Mouse (Mus musculus) kidney, embryonic 14.5 days (tissue): ENCODE results near the gene Plpp3. TPM values are rescaled to one million over a fixed set of nuclear protein-coding genes. Genes with fewer than 3 reads are reported as not detected.
A peak's percentile ranks its signal among the peaks of the same experiment; 100 is the strongest.

Experiments
- ATAC-seq: fragments of 200-750 bp; cut with Nextera tagmentation; 2 replicates; pipeline ENCODE4 v1.8.0; 2017; ENCODE audit warnings: moderate number of reproducible peaks, mild to moderate bottlenecking, moderate TSS enrichment, moderate library complexity; ENCODE audit not compliant: low FRiP score, low TSS enrichment
- H3K27ac ChIP-seq: fragments of 300-500 bp; sonication (generic); 2 replicates; pipeline ENCODE4 v1.5.1; 2014; ENCODE audit warnings: low read depth, mild to moderate bottlenecking, low read length, moderate library complexity, mixed read lengths
- H3K27me3 ChIP-seq: fragments of 300-500 bp; sonication (generic); 2 replicates; pipeline ENCODE4 v1.6.1; 2014; ENCODE audit warnings: mild to moderate bottlenecking, low read length; ENCODE audit not compliant: control insufficient read depth, insufficient read depth
- H3K36me3 ChIP-seq: fragments of 300-500 bp; sonication (generic); 2 replicates; pipeline ENCODE4 v1.6.1; 2014; ENCODE audit warnings: low read length, mixed read lengths; ENCODE audit not compliant: control insufficient read depth, insufficient read depth
- H3K4me1 ChIP-seq: fragments of 300-500 bp; sonication (generic); 2 replicates; pipeline ENCODE4 v1.6.1; 2014; ENCODE audit warnings: low read length, mixed read lengths; ENCODE audit not compliant: control insufficient read depth, insufficient read depth
- H3K4me2 ChIP-seq: fragments of 300-500 bp; sonication (generic); replicated peaks from 2 replicates; pipeline ENCODE4 v1.6.1; 2014; ENCODE audit warnings: low read depth, mild to moderate bottlenecking, low read length
- H3K4me3 ChIP-seq: fragments of 300-500 bp; sonication (generic); 2 replicates; pipeline ENCODE4 v1.5.1; 2014; ENCODE audit warnings: mild to moderate bottlenecking, low read length
- H3K9ac ChIP-seq: fragments of 300-500 bp; sonication (generic); 2 replicates; pipeline ENCODE4 v1.6.1; 2014; ENCODE audit warnings: low read depth, mild to moderate bottlenecking, low read length, moderate library complexity
- H3K9me3 ChIP-seq: fragments of 300-500 bp; sonication (generic); 2 replicates; pipeline ENCODE4 v1.6.1; 2016; ENCODE audit warnings: low read length; ENCODE audit not compliant: control insufficient read depth
- WGBS: fragments of 180-500 bp; shearing (Covaris S2); extraction: QIAGEN DNeasy Blood & Tissue Kit; methylation state at CpG from one replicate; pipeline ENCODE4 v1.1.7; 2014; 5-methylcytosine and 5-hydroxymethylcytosine counted together
- polyA plus RNA-seq: library from polyadenylated mRNA; unstranded; fragments of >200 nt; fragmentation: Nextera tagmentation; extraction: Ambion mirVana; gene quantifications from 2 replicates; pipeline ENCODE4 v1.2.1, GENCODE M21; 2014

Gene Plpp3
- polyA plus RNA-seq, 1 experiment from 2014 or later, result 53.0 TPM

- no peak overlapping the region for H3K9ac ChIP-seq
- 88% methylated on average over 2 of the region's 2 CpGs for WGBS
- ATAC-seq, result no peak
- H3K4me3 ChIP-seq, result no peak overlapping the region
- no peak overlapping the region for H3K4me2 ChIP-seq
- H3K4me1 ChIP-seq, result peaks cover 38% of the 10 kb centered on the region
- H3K9me3 ChIP-seq, result no peaks in the 10 kb centered on the region
- no peak overlapping the region for H3K27ac ChIP-seq
- peaks cover 8% of the 10 kb centered on the region; the same call in 1 of the 2 replicates for H3K36me3 ChIP-seq
- no peaks in the 10 kb centered on the region for H3K27me3 ChIP-seq
These were observed 46.2 kb downstream of the Plpp3 start for GRCm38 (mm10) chr4:105203303-105203761.

GRCm38 (mm10) chr4:105204071-105204470 is 46.9 kb downstream of the Plpp3 start:
- Histone ChIP-seq H3K36me3 (peaks cover 8% of the 10 kb centered on the region), H3K27ac (no peak overlapping the region)

GRCm38 (mm10) chr4:105205045-105205851 is 48.1 kb downstream of the Plpp3 start:
- WGBS, result 19% methylated on average over 15 of the region's 15 CpGs
- H3K36me3 ChIP-seq, result peaks cover 12% of the 10 kb centered on the region
- peak overlapping the region; percentile 3; the same call in 1 of the 2 replicates for H3K4me2 ChIP-seq
- ATAC-seq, result peak; percentile 74
- H3K4me3 ChIP-seq, result no peak overlapping the region
- H3K9ac ChIP-seq, result peak overlapping the region; percentile 13; the same call in 1 of the 2 replicates
- peaks cover 38% of the 10 kb centered on the region for H3K4me1 ChIP-seq
- no peaks in the 10 kb centered on the region for H3K27me3 ChIP-seq
- H3K27ac ChIP-seq, result peak overlapping the region; percentile 61
- H3K9me3 ChIP-seq, result no peaks in the 10 kb centered on the region

More at GRCm38 (mm10) chr4:105204071-105204470, 46.9 kb downstream of the Plpp3 start:
- no peak overlapping the region for H3K4me3 ChIP-seq
- no peaks in the 10 kb centered on the region for H3K9me3 ChIP-seq
- no peak overlapping the region for H3K9ac ChIP-seq
- H3K4me2 ChIP-seq, result no peak overlapping the region
- no peaks in the 10 kb centered on the region for H3K27me3 ChIP-seq
- 30% methylated on average over 9 of the region's 9 CpGs for WGBS
- peaks cover 38% of the 10 kb centered on the region for H3K4me1 ChIP-seq
- ATAC-seq, result no peak

- Histone ChIP-seq H3K9ac (peak overlapping the region; percentile 13; the same call in 1 of the 2 replicates), H3K4me1 (peaks cover 34% of the 10 kb centered on the region), H3K4me2 (no peak overlapping the region), H3K9me3 (no peaks in the 10 kb centered on the region), H3K27ac (peak overlapping the region; percentile 43), H3K36me3 (peaks cover 17% of the 10 kb centered on the region), H3K4me3 (no peak overlapping the region), H3K27me3 (no peaks in the 10 kb centered on the region)
- ATAC-seq, result no peak
- 47% methylated on average over 6 of the region's 6 CpGs for WGBS
These were observed 49.0 kb downstream of the Plpp3 start for GRCm38 (mm10) chr4:105206102-105206501.

- peaks cover 24% of the 10 kb centered on the region for H3K36me3 ChIP-seq
- H3K4me2 ChIP-seq, result no peak overlapping the region
- no peak for ATAC-seq
- H3K9me3 ChIP-seq, result no peaks in the 10 kb centered on the region
- H3K4me1 ChIP-seq, result peaks cover 33% of the 10 kb centered on the region
- H3K9ac ChIP-seq, result no peak overlapping the region
- 37% methylated on average over 8 of the region's 8 CpGs for WGBS
- H3K4me3 ChIP-seq, result no peak overlapping the region
- H3K27ac ChIP-seq, result no peak overlapping the region
- no peaks in the 10 kb centered on the region for H3K27me3 ChIP-seq
These were observed 49.8 kb downstream of the Plpp3 start for GRCm38 (mm10) chr4:105206995-105207394.

GRCm38 (mm10) chr4:105207641-105208040 is 50.5 kb downstream of the Plpp3 start:
- no peak for ATAC-seq
- Histone ChIP-seq H3K4me2 (no peak overlapping the region), H3K4me3 (no peak overlapping the region), H3K36me3 (peaks cover 27% of the 10 kb centered on the region), H3K9ac (no peak overlapping the region), H3K27me3 (no peaks in the 10 kb centered on the region), H3K4me1 (peaks cover 33% of the 10 kb centered on the region), H3K27ac (no peak overlapping the region), H3K9me3 (no peaks in the 10 kb centered on the region)
- 85% methylated on average over 4 of the region's 4 CpGs for WGBS

- peaks cover 31% of the 10 kb centered on the region for H3K36me3 ChIP-seq
- 90% methylated on average over 5 of the region's 5 CpGs for WGBS
These were observed 51.8 kb downstream of the Plpp3 start for GRCm38 (mm10) chr4:105208977-105209376.

GRCm38 (mm10) chr4:105213314-105213713 is 56.2 kb downstream of the Plpp3 start:
- peaks cover 6% of the 10 kb centered on the region; the same call in 1 of the 2 replicates for H3K4me1 ChIP-seq
- H3K9ac ChIP-seq, result no peak overlapping the region
- no peak for ATAC-seq
- no peaks in the 10 kb centered on the region for H3K27me3 ChIP-seq
- no peak overlapping the region for H3K4me3 ChIP-seq
- no peak overlapping the region for H3K27ac ChIP-seq
- peaks cover 35% of the 10 kb centered on the region for H3K36me3 ChIP-seq
- H3K9me3 ChIP-seq, result no peaks in the 10 kb centered on the region
- no peak overlapping the region for H3K4me2 ChIP-seq

More at GRCm38 (mm10) chr4:105208977-105209376, 51.8 kb downstream of the Plpp3 start:
- Histone ChIP-seq H3K27me3 (no peaks in the 10 kb centered on the region), H3K27ac (no peak overlapping the region), H3K9ac (no peak overlapping the region), H3K4me1 (peaks cover 31% of the 10 kb centered on the region), H3K4me2 (no peak overlapping the region), H3K9me3 (no peaks in the 10 kb centered on the region), H3K4me3 (no peak overlapping the region)
- no peak for ATAC-seq

- Histone ChIP-seq H3K9ac (no peak overlapping the region), H3K4me2 (no peak overlapping the region), H3K4me3 (no peak overlapping the region), H3K27me3 (no peaks in the 10 kb centered on the region), H3K27ac (peak overlapping the region; percentile 8; the same call in 1 of the 2 replicates), H3K36me3 (peaks cover 33% of the 10 kb centered on the region), H3K4me1 (peaks cover 6% of the 10 kb centered on the region; the same call in 1 of the 2 replicates), H3K9me3 (no peaks in the 10 kb centered on the region)
- ATAC-seq, result no peak
- 41% methylated on average over 1 of the region's 1 CpGs for WGBS
These were observed 57.3 kb downstream of the Plpp3 start for GRCm38 (mm10) chr4:105214438-105214837.
